Mouse (Mus musculus): ENCODE results near the gene Rap1b.
"Not testable (repeated sequence)": the region's sequence is repeated elsewhere in the genome, so short reads cannot be mapped to it uniquely, and the experiment has no call there.

Gene Rap1b

GRCm38 (mm10) chr10:117845597-117846259 is at the start of gene Rap1b:
Gene Rap1b, minus strand, starts transcription at chr10:117846035.
- peak; percentile 42 for DNase-seq (ENCODE audit: extremely low read depth, low read depth)

- no peak for DNase-seq (ENCODE audit: extremely low read depth, low read depth)
These were observed 49.4 kb upstream of the Rap1b start for GRCm38 (mm10) chr10:117895186-117895585.

- no peak for DNase-seq (ENCODE audit: extremely low read depth, low read depth)
These were observed 48.5 kb upstream of the Rap1b start for GRCm38 (mm10) chr10:117894114-117895035.

- DNase-seq (ENCODE audit: extremely low read depth, low read depth): not testable (repeated sequence)
These were observed 47.3 kb upstream of the Rap1b start for GRCm38 (mm10) chr10:117893128-117893527.

GRCm38 (mm10) chr10:117891327-117891726 is 45.5 kb upstream of the Rap1b start:
- DNase-seq (ENCODE audit: extremely low read depth, low read depth): no peak

GRCm38 (mm10) chr10:117888822-117889221 is 43.0 kb upstream of the Rap1b start:
- no peak for DNase-seq (ENCODE audit: extremely low read depth, low read depth)

- DNase-seq (ENCODE audit: extremely low read depth, low read depth): no peak
These were observed 39.5 kb upstream of the Rap1b start for GRCm38 (mm10) chr10:117885358-117885757.

- no peak for DNase-seq (ENCODE audit: extremely low read depth, low read depth)
These were observed 38.9 kb upstream of the Rap1b start for GRCm38 (mm10) chr10:117884760-117885159.

GRCm38 (mm10) chr10:117883438-117883837 is 37.6 kb upstream of the Rap1b start:
- peak; percentile 47 for DNase-seq (ENCODE audit: extremely low read depth, low read depth)

- DNase-seq (ENCODE audit: extremely low read depth, low read depth): no peak
These were observed 32.8 kb upstream of the Rap1b start for GRCm38 (mm10) chr10:117878628-117879027.

GRCm38 (mm10) chr10:117876801-117877200 is 31.0 kb upstream of the Rap1b start:
- no peak for DNase-seq (ENCODE audit: extremely low read depth, low read depth)

GRCm38 (mm10) chr10:117876400-117876799 is 30.6 kb upstream of the Rap1b start:
- no peak for DNase-seq (ENCODE audit: extremely low read depth, low read depth)

GRCm38 (mm10) chr10:117874936-117875335 is 29.1 kb upstream of the Rap1b start:
- no peak for DNase-seq (ENCODE audit: extremely low read depth, low read depth)

GRCm38 (mm10) chr10:117873952-117874351 is 28.1 kb upstream of the Rap1b start:
- peak; percentile 23 for DNase-seq (ENCODE audit: extremely low read depth, low read depth)

- DNase-seq (ENCODE audit: extremely low read depth, low read depth): no peak
These were observed 26.6 kb upstream of the Rap1b start for GRCm38 (mm10) chr10:117872468-117872867.

- no peak for DNase-seq (ENCODE audit: extremely low read depth, low read depth)
These were observed 21.5 kb upstream of the Rap1b start for GRCm38 (mm10) chr10:117867301-117867700.

- DNase-seq (ENCODE audit: extremely low read depth, low read depth): no peak
These were observed 20.8 kb upstream of the Rap1b start for GRCm38 (mm10) chr10:117866641-117867040.

GRCm38 (mm10) chr10:117864695-117865094 is 18.9 kb upstream of the Rap1b start:
- DNase-seq (ENCODE audit: extremely low read depth, low read depth): no peak

GRCm38 (mm10) chr10:117864251-117864650 is 18.4 kb upstream of the Rap1b start:
- no peak for DNase-seq (ENCODE audit: extremely low read depth, low read depth)

- no peak for DNase-seq (ENCODE audit: extremely low read depth, low read depth)
These were observed 16.3 kb upstream of the Rap1b start for GRCm38 (mm10) chr10:117862014-117862580.

- DNase-seq (ENCODE audit: extremely low read depth, low read depth): no peak
These were observed 15.1 kb upstream of the Rap1b start for GRCm38 (mm10) chr10:117860958-117861357.

GRCm38 (mm10) chr10:117860361-117860760 is 14.5 kb upstream of the Rap1b start:
- DNase-seq (ENCODE audit: extremely low read depth, low read depth): no peak
